Mouse (Mus musculus) kidney, embryonic 14.5 days (tissue): ENCODE results near the gene Slc22a23. TPM values are rescaled to one million over a fixed set of nuclear protein-coding genes. Genes with fewer than 3 reads are reported as not detected.

Experiments used
- ATAC-seq: fragments of 200-750 bp; cut with Nextera tagmentation; 2 replicates; pipeline ENCODE4 v1.8.0; 2017; ENCODE audit warnings: moderate number of reproducible peaks, mild to moderate bottlenecking, moderate TSS enrichment, moderate library complexity; ENCODE audit not compliant: low FRiP score, low TSS enrichment
- H3K27ac ChIP-seq: fragments of 300-500 bp; sonication (generic); 2 replicates; pipeline ENCODE4 v1.5.1; 2014; ENCODE audit warnings: low read depth, mild to moderate bottlenecking, low read length, moderate library complexity, mixed read lengths
- H3K27me3 ChIP-seq: fragments of 300-500 bp; sonication (generic); 2 replicates; pipeline ENCODE4 v1.6.1; 2014; ENCODE audit warnings: mild to moderate bottlenecking, low read length; ENCODE audit not compliant: control insufficient read depth, insufficient read depth
- H3K36me3 ChIP-seq: fragments of 300-500 bp; sonication (generic); 2 replicates; pipeline ENCODE4 v1.6.1; 2014; ENCODE audit warnings: low read length, mixed read lengths; ENCODE audit not compliant: control insufficient read depth, insufficient read depth
- H3K4me1 ChIP-seq: fragments of 300-500 bp; sonication (generic); 2 replicates; pipeline ENCODE4 v1.6.1; 2014; ENCODE audit warnings: low read length, mixed read lengths; ENCODE audit not compliant: control insufficient read depth, insufficient read depth
- H3K4me2 ChIP-seq: fragments of 300-500 bp; sonication (generic); replicated peaks from 2 replicates; pipeline ENCODE4 v1.6.1; 2014; ENCODE audit warnings: low read depth, mild to moderate bottlenecking, low read length
- H3K4me3 ChIP-seq: fragments of 300-500 bp; sonication (generic); 2 replicates; pipeline ENCODE4 v1.5.1; 2014; ENCODE audit warnings: mild to moderate bottlenecking, low read length
- H3K9ac ChIP-seq: fragments of 300-500 bp; sonication (generic); 2 replicates; pipeline ENCODE4 v1.6.1; 2014; ENCODE audit warnings: low read depth, mild to moderate bottlenecking, low read length, moderate library complexity
- H3K9me3 ChIP-seq: fragments of 300-500 bp; sonication (generic); 2 replicates; pipeline ENCODE4 v1.6.1; 2016; ENCODE audit warnings: low read length; ENCODE audit not compliant: control insufficient read depth
- WGBS: fragments of 180-500 bp; shearing (Covaris S2); extraction: QIAGEN DNeasy Blood & Tissue Kit; methylation state at CpG from one replicate; pipeline ENCODE4 v1.1.7; 2014; 5-methylcytosine and 5-hydroxymethylcytosine counted together
- polyA plus RNA-seq: library from polyadenylated mRNA; unstranded; fragments of >200 nt; fragmentation: Nextera tagmentation; extraction: Ambion mirVana; gene quantifications from 2 replicates; pipeline ENCODE4 v1.2.1, GENCODE M21; 2014

The Slc22a23 gene
- polyA plus RNA-seq, 1 experiment from 2014 or later: 2.8 TPM

DNA sequence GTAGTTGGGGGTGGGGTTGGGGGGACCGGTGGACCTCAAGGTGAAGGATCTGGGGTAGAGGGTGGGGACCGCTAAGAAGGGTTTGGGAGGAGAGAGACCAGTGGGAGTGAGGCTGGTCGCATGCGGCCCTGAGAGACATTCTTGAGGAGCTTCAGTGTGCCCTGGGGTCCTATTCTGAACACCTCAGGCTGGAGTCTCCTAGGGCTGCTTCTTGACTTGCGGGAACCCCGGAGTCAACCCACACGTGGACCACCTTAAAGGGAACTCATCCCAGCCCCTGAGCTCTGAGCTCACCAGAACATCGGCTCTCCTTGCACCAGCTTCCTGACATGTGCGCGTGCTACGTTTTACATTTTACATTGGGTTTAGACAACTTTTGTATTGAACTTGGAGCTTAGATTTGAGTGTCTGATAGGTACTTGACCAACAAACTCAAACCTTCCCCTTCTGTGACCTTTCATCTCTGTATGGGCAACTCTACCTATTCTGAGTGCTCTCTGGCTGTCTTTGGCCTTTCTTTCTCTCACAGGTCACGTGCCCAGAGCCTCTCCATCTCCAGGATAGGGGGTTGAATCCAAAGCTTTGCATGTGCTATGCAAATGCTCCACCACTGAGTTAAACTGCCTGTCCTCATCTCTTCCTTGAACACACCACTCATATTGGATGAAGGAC, 181.5 kb downstream of the Slc22a23 start:
- Histone ChIP-seq H3K9me3 (peaks cover 3% of the 10 kb centered on the region; the same call in 1 of the 2 replicates), H3K4me3 (peak overlapping the region; percentile 69), H3K4me2 (peak overlapping the region; percentile 69), H3K9ac (peak overlapping the region; percentile 75), H3K36me3 (peaks cover 7% of the 10 kb centered on the region; the same call in 1 of the 2 replicates), H3K4me1 (0 out of 2 replicates have a peak, but pooled peaks cover 6% of the 10 kb centered on the region), H3K27ac (peak overlapping the region; percentile 95; the same call in 1 of the 2 replicates), H3K27me3 (no peaks in the 10 kb centered on the region)
- ATAC-seq: no peak; the same call in 1 of the 2 replicates
- WGBS: 35% methylated on average over 12 of the region's 12 CpGs

DNA sequence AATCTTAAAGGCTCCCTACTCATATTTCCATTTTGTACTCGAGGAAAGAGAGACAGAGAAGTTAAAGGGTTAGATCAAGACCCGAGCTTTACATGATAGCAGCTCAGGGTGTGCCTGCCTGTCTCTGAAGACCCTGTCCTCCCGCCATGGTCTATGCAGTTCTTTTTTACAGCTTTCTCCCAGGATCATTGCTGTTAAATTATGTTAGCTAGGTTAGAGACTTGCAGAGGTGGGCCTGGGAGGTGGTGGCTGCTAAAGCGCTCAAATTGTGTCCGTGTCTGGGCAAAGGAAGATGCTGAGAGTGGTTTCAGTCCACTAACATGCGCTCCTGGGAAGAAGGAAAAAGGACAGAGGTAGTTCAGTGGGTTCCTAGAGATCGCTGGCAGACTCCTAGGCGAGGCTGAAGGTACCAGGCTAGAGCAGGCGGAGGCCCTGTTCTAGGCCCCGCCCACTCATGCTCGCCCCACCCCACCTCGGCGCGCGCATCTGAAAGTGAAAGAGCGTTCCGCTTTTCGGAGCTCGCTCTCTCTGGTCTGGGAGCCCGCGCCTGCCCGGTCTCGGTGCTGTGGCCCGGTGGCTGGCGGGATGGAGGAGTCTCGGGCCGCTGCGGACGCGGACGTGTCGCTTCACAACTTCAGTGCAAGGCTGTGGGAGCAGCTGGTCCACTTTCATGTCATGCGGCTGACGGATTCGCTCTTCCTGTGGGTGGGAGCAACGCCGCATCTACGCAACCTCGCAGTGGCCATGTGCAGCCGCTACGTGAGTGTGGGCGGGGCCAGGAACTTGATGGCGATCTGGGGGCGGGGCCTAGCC, 182.3 kb downstream of the Slc22a23 start, which contains the start of gene Psmg4:
Gene Psmg4, plus strand, starts transcription at position 474 of the 813 bp plus-strand sequence.
- peaks cover 3% of the 10 kb centered on the region; the same call in 1 of the 2 replicates for H3K9me3 ChIP-seq
- H3K27ac ChIP-seq: peak within 1 kb of the TSS; percentile 95
- peaks cover 7% of the 10 kb centered on the region; the same call in 1 of the 2 replicates for H3K36me3 ChIP-seq
- H3K4me1 ChIP-seq: 0 out of 2 replicates have a peak, but pooled peaks cover 6% of the 10 kb centered on the region
- under 1% methylated on average over 44 of the region's 44 CpGs for WGBS
- peak within 1 kb of the TSS; percentile 75 for H3K9ac ChIP-seq
- H3K4me2 ChIP-seq: peak within 1 kb of the TSS; percentile 69
- no peaks in the 10 kb centered on the region for H3K27me3 ChIP-seq
- ATAC-seq: peak; percentile 96
- H3K4me3 ChIP-seq: peak within 1 kb of the TSS; percentile 69

DNA sequence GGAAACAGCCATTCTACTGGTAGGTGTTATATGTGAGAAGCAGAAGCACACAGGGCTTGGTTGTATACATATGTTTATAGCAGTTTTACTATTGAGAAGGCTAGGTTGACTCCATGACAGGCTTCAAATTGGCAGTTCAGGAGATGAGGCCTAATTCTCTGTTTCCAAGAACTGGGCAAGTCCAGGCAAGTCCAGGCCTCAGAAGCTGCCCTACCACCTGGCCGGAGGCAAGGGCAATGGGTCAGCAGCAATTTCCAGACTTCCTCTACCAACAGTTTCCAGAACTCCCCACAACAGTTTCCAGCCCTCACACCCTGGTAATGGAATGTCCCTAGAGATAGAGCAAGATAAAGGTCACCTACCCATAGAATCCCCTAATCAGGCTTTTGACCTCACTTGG, 185.1 kb downstream of the Slc22a23 start:
- H3K27me3 ChIP-seq: no peaks in the 10 kb centered on the region
- no peak overlapping the region for H3K27ac ChIP-seq
- H3K4me2 ChIP-seq: no peak overlapping the region
- H3K4me3 ChIP-seq: no peak overlapping the region
- ATAC-seq: no peak
- 94% methylated on average over 1 of the region's 1 CpGs for WGBS
- no peaks in the 10 kb centered on the region for H3K9me3 ChIP-seq
- H3K36me3 ChIP-seq: no peaks in the 10 kb centered on the region
- H3K4me1 ChIP-seq: 0 out of 2 replicates have a peak, but pooled peaks cover 10% of the 10 kb centered on the region
- no peak overlapping the region for H3K9ac ChIP-seq

DNA sequence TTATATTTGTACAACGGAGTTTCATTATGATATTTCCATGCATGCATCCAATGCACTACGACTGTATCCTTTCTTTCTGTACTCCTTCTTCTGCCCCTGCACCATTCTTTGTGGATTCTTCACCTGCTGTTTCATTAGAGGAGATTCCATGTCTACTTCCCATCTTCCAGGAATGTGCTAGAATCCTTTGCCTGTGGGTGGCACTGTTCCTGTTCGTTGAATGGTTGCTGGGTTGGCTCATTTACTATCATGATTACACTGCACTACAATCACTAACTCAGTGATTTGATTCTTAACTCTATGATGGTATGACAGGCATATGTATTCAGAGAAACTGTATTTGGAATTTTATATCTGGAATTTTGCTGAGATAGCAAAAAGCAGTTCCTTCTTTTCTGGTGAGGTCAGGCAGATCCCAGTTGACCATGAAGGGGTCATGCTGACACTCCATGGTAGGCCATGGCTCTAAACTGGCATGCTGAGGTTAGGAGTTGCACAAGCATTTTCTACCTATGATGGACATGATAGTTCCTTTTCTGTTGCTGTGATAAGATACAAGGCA, 187.3 kb downstream of the Slc22a23 start:
- H3K36me3 ChIP-seq: no peaks in the 10 kb centered on the region
- no peak overlapping the region for H3K27ac ChIP-seq
- H3K4me2 ChIP-seq: no peak overlapping the region
- H3K9me3 ChIP-seq: no peaks in the 10 kb centered on the region
- H3K4me3 ChIP-seq: no peak overlapping the region
- no peak for ATAC-seq
- 0 out of 2 replicates have a peak, but pooled peaks cover 10% of the 10 kb centered on the region for H3K4me1 ChIP-seq
- H3K27me3 ChIP-seq: no peaks in the 10 kb centered on the region
- H3K9ac ChIP-seq: no peak overlapping the region
- WGBS: 94% methylated on average over 3 of the region's 3 CpGs

DNA sequence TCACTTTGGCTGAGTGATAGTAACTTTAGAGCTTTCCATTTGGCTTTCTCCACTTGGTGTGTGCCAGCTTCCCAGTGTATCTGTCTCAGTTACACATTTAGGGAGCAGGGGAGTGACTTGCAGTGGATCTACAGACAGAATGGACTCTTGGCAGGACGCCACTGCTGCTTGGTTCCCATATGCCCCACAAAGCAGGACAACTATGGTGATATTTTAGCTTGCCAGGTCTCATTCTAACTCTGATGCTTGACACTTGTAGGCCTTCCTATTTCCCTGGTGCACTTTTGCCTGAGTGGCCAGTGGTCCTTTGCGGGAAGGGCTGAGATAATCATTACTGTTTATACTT, 188.2 kb downstream of the Slc22a23 start:
- no peak for ATAC-seq
- Histone ChIP-seq H3K4me2 (no peak overlapping the region), H3K27me3 (no peaks in the 10 kb centered on the region), H3K4me3 (no peak overlapping the region), H3K4me1 (0 out of 2 replicates have a peak, but pooled peaks cover 4% of the 10 kb centered on the region), H3K27ac (no peak overlapping the region), H3K9me3 (no peaks in the 10 kb centered on the region), H3K36me3 (no peaks in the 10 kb centered on the region), H3K9ac (no peak overlapping the region)
- WGBS: 69% methylated on average over 2 of the region's 2 CpGs

DNA sequence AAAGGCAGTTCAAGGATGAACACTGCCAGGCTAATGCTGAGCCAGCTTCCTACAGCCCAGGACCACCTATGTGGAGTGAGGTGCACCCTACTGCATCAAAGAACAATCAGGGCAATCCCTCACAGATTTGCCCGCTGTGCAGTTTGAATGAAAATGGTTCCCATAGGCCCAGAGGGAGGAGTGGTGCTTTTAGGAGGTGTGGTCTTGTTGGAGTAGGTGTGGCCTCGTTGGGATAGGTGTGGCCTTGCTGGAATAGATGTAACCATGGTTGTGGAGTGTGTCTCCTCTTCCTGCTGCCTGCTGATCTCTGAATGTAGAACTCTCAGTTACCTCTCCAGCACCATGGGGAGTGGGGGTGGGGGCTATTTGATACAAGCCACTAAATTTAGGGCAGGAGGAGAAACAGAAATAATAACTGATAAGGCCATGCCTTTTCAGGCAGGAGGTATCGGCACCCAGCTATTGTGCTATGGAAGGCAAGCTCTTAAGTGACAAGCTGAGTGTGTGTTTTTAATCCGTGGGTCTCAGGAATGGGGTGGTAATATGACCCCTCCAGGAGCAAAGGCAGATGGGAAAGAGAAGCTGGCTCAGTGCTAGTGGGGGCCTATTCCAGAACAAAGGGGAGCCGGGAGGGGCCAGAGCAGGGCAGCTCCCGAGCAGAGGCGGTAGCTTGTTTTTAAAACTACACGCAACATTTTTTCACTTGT, 188.7 kb downstream of the Slc22a23 start:
- 55% methylated on average over 8 of the region's 8 CpGs for WGBS
- Histone ChIP-seq H3K9ac (no peak overlapping the region), H3K4me1 (0 out of 2 replicates have a peak, but pooled peaks cover 4% of the 10 kb centered on the region), H3K27ac (no peak overlapping the region), H3K36me3 (no peaks in the 10 kb centered on the region), H3K4me2 (no peak overlapping the region), H3K4me3 (no peak overlapping the region), H3K27me3 (no peaks in the 10 kb centered on the region), H3K9me3 (no peaks in the 10 kb centered on the region)
- 0 out of 2 replicates have a peak, but pooled peaks have one; percentile 22 for ATAC-seq

DNA sequence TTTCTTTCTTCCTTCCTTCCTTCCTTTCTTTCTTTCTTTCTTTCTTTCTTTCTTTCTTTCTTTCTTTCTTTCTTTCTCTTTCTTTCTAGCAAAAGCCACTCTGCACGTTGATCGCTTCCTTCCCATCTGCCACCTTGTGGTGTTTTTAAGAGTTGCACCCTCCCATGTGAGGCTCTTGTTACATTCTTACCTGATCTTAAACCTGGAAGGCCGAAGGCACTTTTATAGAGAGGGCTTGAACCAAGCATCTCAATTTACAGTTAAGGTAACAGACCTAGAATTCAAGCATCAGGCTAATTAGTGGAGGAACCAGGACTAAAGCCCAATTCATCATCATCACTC, 190.1 kb downstream of the Slc22a23 start:
- no peak overlapping the region for H3K27ac ChIP-seq
- WGBS: 27% methylated on average over 3 of the region's 3 CpGs
- no peaks in the 10 kb centered on the region for H3K9me3 ChIP-seq
- H3K9ac ChIP-seq: no peak overlapping the region
- 0 out of 2 replicates have a peak, but pooled peaks cover 4% of the 10 kb centered on the region for H3K4me1 ChIP-seq
- ATAC-seq: no peak
- no peaks in the 10 kb centered on the region for H3K36me3 ChIP-seq
- H3K4me3 ChIP-seq: no peak overlapping the region
- H3K27me3 ChIP-seq: no peaks in the 10 kb centered on the region
- H3K4me2 ChIP-seq: no peak overlapping the region

DNA sequence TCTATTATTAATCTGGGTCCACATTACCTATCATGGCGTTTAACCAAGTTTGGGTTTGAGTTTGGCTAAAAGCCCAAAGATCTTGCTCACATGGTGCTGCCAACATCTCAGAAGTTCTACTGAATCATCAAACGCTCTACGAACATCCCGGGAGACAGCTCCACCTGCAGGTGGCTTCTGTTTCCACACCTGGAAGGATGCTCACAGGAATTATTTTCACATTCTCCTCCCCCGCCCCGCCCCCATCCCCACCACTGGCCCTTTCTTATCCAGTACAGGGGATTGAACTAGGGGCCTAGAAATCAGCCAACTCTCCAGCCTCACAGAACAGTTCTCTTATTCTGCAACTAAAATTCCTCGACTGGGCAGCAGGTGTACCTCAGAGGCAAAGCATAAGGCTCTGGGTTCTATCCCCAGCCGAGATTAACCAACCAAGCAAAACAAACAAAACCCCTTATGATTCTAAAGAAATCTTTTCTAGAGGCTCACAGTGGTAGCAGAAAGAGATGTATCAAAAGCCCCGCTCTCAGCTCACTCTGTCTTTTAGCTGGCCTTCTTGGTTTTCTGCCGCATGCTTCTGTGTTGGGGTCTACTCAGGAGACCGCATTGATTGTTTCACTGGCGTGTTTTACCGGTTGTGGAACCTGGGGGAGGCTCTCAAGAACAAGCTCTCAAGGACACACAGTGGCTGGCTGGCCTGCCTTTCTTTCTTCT, 190.6 kb downstream of the Slc22a23 start:
- no peak overlapping the region for H3K9ac ChIP-seq
- peak overlapping the region; percentile 17; the same call in 1 of the 2 replicates for H3K4me2 ChIP-seq
- H3K4me3 ChIP-seq: no peak overlapping the region
- no peaks in the 10 kb centered on the region for H3K36me3 ChIP-seq
- no peak overlapping the region for H3K27ac ChIP-seq
- no peaks in the 10 kb centered on the region for H3K9me3 ChIP-seq
- peaks cover 8% of the 10 kb centered on the region; the same call in 1 of the 2 replicates for H3K4me1 ChIP-seq
- WGBS: 59% methylated on average over 13 of the region's 13 CpGs
- no peaks in the 10 kb centered on the region for H3K27me3 ChIP-seq
- 0 out of 2 replicates have a peak, but pooled peaks have one; percentile 11 for ATAC-seq
